Mouse (Mus musculus) liver, embryonic 14.5 days (tissue): ENCODE results near the gene Zbtb39.

Source experiments
- CTCF ChIP-seq: IDR thresholded peaks from 2 replicates; pipeline ENCODE4 v1.5.1; 2016; ENCODE audit warnings: antibody characterized with exemption, low read depth, control low read depth
- EP300 ChIP-seq: IDR thresholded peaks from 2 replicates; pipeline ENCODE4 v1.6.1; 2016; ENCODE audit warnings: antibody characterized with exemption, low read depth

DNA sequence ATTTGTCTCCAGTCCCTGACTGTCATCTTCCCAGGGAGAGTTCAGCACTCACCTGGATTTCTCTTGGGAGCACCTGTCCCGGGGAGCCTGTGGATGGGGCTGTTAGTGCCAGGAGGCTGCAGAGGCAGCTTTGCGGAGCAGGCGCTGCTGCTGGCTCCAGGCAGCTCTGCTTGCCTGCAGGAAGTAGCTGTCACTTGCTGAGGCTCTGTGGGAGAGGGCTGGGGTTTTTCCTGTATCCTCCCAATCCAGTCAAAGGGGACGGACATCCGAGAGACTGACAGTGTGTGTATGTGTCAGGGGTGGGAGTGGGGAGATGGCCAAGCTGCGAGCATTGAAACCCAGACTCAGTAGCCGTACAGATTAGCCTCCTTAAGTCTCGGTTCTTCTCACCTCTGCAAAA lies 12.2 kb downstream of the Zbtb39 start, which contains the start of gene Gpr182:
- TF ChIP-seq CTCF (no peak), EP300 (no peak)
